Mouse (Mus musculus): ENCODE data around the gene Haao. TPM values are rescaled to one million over a fixed set of nuclear protein-coding genes. Genes with fewer than 3 reads are reported as not detected.

The Haao gene
- polyA plus RNA-seq, 1 experiment from 2014 or later, result not detected

- H3K27me3 ChIP-seq (ENCODE audit: control insufficient read depth, insufficient read depth, low read length), result no peaks in the 10 kb centered on the region
- no peak overlapping the region for H3K27ac ChIP-seq (ENCODE audit: low read depth, low read length)
- H3K4me1 ChIP-seq (ENCODE audit: control insufficient read depth, insufficient read depth, low read length), result no peaks in the 10 kb centered on the region
- DNase-seq (ENCODE audit: low spot score, missing footprints) (no peak), ATAC-seq (ENCODE audit: low FRiP score) (no peak)
- H3K36me3 ChIP-seq (ENCODE audit: control insufficient read depth, insufficient read depth, low read length), result no peaks in the 10 kb centered on the region
- no peak overlapping the region for H3K4me2 ChIP-seq
- 91% methylated on average over 5 of the region's 5 CpGs for WGBS
- H3K4me3 ChIP-seq (ENCODE audit: low read depth, low read length), result no peak overlapping the region
- no peak overlapping the region for H3K9ac ChIP-seq (ENCODE audit: low read length)
- no peaks in the 10 kb centered on the region for H3K9me3 ChIP-seq (ENCODE audit: control insufficient read depth, low read length)
Measured at GRCm38 (mm10) chr17:83887241-83887640, 39.5 kb upstream of the Haao start.

GRCm38 (mm10) chr17:83886395-83886794, 38.6 kb upstream of the Haao start:
- H3K36me3 ChIP-seq (ENCODE audit: control insufficient read depth, insufficient read depth, low read length), result no peaks in the 10 kb centered on the region
- no peaks in the 10 kb centered on the region for H3K9me3 ChIP-seq (ENCODE audit: control insufficient read depth, low read length)
- no peak overlapping the region for H3K4me2 ChIP-seq
- H3K27me3 ChIP-seq (ENCODE audit: control insufficient read depth, insufficient read depth, low read length), result no peaks in the 10 kb centered on the region
- 85% methylated on average over 3 of the region's 3 CpGs for WGBS
- ATAC-seq (ENCODE audit: low FRiP score), result no peak
- H3K4me3 ChIP-seq (ENCODE audit: low read depth, low read length), result no peak overlapping the region
- DNase-seq (ENCODE audit: low spot score, missing footprints), result no peak
- no peak overlapping the region for H3K27ac ChIP-seq (ENCODE audit: low read depth, low read length)
- H3K9ac ChIP-seq (ENCODE audit: low read length), result no peak overlapping the region
- H3K4me1 ChIP-seq (ENCODE audit: control insufficient read depth, insufficient read depth, low read length), result no peaks in the 10 kb centered on the region

GRCm38 (mm10) chr17:83885750-83886149, 38.0 kb upstream of the Haao start:
- Histone ChIP-seq H3K4me2 (no peak overlapping the region), H3K27me3 (ENCODE audit: control insufficient read depth, insufficient read depth, low read length) (no peaks in the 10 kb centered on the region), H3K9me3 (ENCODE audit: control insufficient read depth, low read length) (no peaks in the 10 kb centered on the region), H3K4me3 (ENCODE audit: low read depth, low read length) (no peak overlapping the region), H3K4me1 (ENCODE audit: control insufficient read depth, insufficient read depth, low read length) (no peaks in the 10 kb centered on the region), H3K27ac (ENCODE audit: low read depth, low read length) (no peak overlapping the region), H3K9ac (ENCODE audit: low read length) (no peak overlapping the region), H3K36me3 (ENCODE audit: control insufficient read depth, insufficient read depth, low read length) (no peaks in the 10 kb centered on the region)
- no peak for ATAC-seq (ENCODE audit: low FRiP score)
- DNase-seq (ENCODE audit: low spot score, missing footprints), result no peak
- WGBS, result 88% methylated on average over 5 of the region's 5 CpGs

DNA sequence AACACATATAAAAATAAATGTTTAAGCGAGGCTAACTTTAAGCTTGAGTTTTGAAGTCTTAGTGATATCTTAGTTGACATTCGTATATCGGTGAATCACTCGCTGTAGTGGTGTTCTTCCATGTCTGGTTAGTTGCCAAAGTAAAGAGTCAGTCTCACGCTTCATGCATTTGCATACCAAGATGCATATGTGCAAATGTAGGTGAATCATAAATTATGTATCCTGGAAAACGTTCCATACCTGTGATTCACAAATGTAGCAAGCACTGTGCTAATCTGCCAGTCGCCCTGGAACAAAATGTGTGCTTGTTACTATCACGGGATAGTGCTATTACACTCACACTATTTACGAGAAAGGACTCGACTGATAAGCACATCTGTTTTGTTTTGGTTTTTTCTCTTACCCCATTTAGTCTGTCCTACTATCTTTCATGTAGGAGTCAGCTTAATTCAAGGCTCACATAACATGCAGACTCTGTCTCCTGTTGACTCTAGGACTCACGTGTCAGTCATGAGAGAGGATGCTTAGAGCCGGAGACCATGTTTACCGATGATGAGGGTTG, 37.3 kb upstream of the Haao start:
- no peak overlapping the region for H3K27ac ChIP-seq (ENCODE audit: low read depth, low read length)
- no peaks in the 10 kb centered on the region for H3K27me3 ChIP-seq (ENCODE audit: control insufficient read depth, insufficient read depth, low read length)
- no peak for DNase-seq (ENCODE audit: low spot score, missing footprints)
- H3K4me1 ChIP-seq (ENCODE audit: control insufficient read depth, insufficient read depth, low read length), result no peaks in the 10 kb centered on the region
- no peaks in the 10 kb centered on the region for H3K36me3 ChIP-seq (ENCODE audit: control insufficient read depth, insufficient read depth, low read length)
- WGBS, result 89% methylated on average over 13 of the region's 13 CpGs
- no peak overlapping the region for H3K4me2 ChIP-seq
- H3K4me3 ChIP-seq (ENCODE audit: low read depth, low read length), result no peak overlapping the region
- no peaks in the 10 kb centered on the region for H3K9me3 ChIP-seq (ENCODE audit: control insufficient read depth, low read length)
- no peak for ATAC-seq (ENCODE audit: low FRiP score)
- H3K9ac ChIP-seq (ENCODE audit: low read length), result no peak overlapping the region

GRCm38 (mm10) chr17:83882788-83883187, 35.0 kb upstream of the Haao start:
- no peak overlapping the region for H3K27ac ChIP-seq (ENCODE audit: low read depth, low read length)
- no peaks in the 10 kb centered on the region for H3K9me3 ChIP-seq (ENCODE audit: control insufficient read depth, low read length)
- ATAC-seq (ENCODE audit: low FRiP score) (no peak), DNase-seq (ENCODE audit: low spot score, missing footprints) (no peak)
- no peak overlapping the region for H3K4me2 ChIP-seq
- no peaks in the 10 kb centered on the region for H3K36me3 ChIP-seq (ENCODE audit: control insufficient read depth, insufficient read depth, low read length)
- no peak overlapping the region for H3K9ac ChIP-seq (ENCODE audit: low read length)
- H3K27me3 ChIP-seq (ENCODE audit: control insufficient read depth, insufficient read depth, low read length), result no peaks in the 10 kb centered on the region
- no peaks in the 10 kb centered on the region for H3K4me1 ChIP-seq (ENCODE audit: control insufficient read depth, insufficient read depth, low read length)
- 86% methylated on average over 2 of the region's 2 CpGs for WGBS
- H3K4me3 ChIP-seq (ENCODE audit: low read depth, low read length), result no peak overlapping the region

- H3K4me2 ChIP-seq, result no peak overlapping the region
- ATAC-seq (ENCODE audit: low FRiP score) (no peak), DNase-seq (ENCODE audit: low spot score, missing footprints) (no peak)
- no peaks in the 10 kb centered on the region for H3K27me3 ChIP-seq (ENCODE audit: control insufficient read depth, insufficient read depth, low read length)
- no peaks in the 10 kb centered on the region for H3K9me3 ChIP-seq (ENCODE audit: control insufficient read depth, low read length)
- 84% methylated on average over 3 of the region's 3 CpGs for WGBS
- H3K4me3 ChIP-seq (ENCODE audit: low read depth, low read length), result no peak overlapping the region
- H3K9ac ChIP-seq (ENCODE audit: low read length), result no peak overlapping the region
- H3K4me1 ChIP-seq (ENCODE audit: control insufficient read depth, insufficient read depth, low read length), result no peaks in the 10 kb centered on the region
- H3K27ac ChIP-seq (ENCODE audit: low read depth, low read length), result no peak overlapping the region
- no peaks in the 10 kb centered on the region for H3K36me3 ChIP-seq (ENCODE audit: control insufficient read depth, insufficient read depth, low read length)
Measured at GRCm38 (mm10) chr17:83881071-83881470, 33.3 kb upstream of the Haao start.

DNA sequence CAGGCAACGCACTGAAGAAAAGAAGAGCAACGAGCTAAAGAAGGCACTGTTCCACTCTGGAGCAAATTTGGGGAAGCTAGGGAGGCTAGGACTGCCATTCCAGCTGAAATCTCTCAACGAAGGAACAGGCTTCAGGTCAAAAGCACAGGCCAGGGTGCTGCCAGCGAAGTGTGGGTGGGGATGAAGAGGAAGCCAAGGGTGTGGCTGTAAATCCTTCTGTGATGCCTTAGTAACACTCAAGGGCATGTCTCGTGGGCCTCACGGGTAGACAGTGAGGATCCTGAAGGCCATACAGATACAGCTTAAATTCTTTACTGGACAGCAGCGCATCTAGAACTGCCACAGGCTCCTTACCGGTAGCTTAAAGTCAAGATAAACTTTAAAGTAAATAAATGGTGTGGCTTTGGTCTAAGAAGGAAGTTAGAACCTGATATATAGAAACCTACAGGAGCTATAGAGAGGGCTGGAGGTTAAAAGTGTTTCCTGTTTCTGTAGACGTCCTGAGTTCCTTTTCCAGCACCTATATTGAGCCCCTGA, 32.5 kb upstream of the Haao start:
- ATAC-seq (ENCODE audit: low FRiP score) (no peak), DNase-seq (ENCODE audit: low spot score, missing footprints) (no peak)
- H3K4me1 ChIP-seq (ENCODE audit: control insufficient read depth, insufficient read depth, low read length), result no peaks in the 10 kb centered on the region
- H3K9ac ChIP-seq (ENCODE audit: low read length), result no peak overlapping the region
- no peaks in the 10 kb centered on the region for H3K36me3 ChIP-seq (ENCODE audit: control insufficient read depth, insufficient read depth, low read length)
- 86% methylated on average over 9 of the region's 9 CpGs for WGBS
- no peak overlapping the region for H3K4me3 ChIP-seq (ENCODE audit: low read depth, low read length)
- H3K27me3 ChIP-seq (ENCODE audit: control insufficient read depth, insufficient read depth, low read length), result no peaks in the 10 kb centered on the region
- no peaks in the 10 kb centered on the region for H3K9me3 ChIP-seq (ENCODE audit: control insufficient read depth, low read length)
- H3K4me2 ChIP-seq, result no peak overlapping the region
- H3K27ac ChIP-seq (ENCODE audit: low read depth, low read length), result no peak overlapping the region

GRCm38 (mm10) chr17:83879631-83880030, 31.9 kb upstream of the Haao start:
- no peak overlapping the region for H3K4me3 ChIP-seq (ENCODE audit: low read depth, low read length)
- H3K4me1 ChIP-seq (ENCODE audit: control insufficient read depth, insufficient read depth, low read length), result no peaks in the 10 kb centered on the region
- WGBS, result 90% methylated on average over 6 of the region's 6 CpGs
- no peaks in the 10 kb centered on the region for H3K9me3 ChIP-seq (ENCODE audit: control insufficient read depth, low read length)
- H3K9ac ChIP-seq (ENCODE audit: low read length), result no peak overlapping the region
- H3K4me2 ChIP-seq, result no peak overlapping the region
- no peak for ATAC-seq (ENCODE audit: low FRiP score)
- DNase-seq (ENCODE audit: low spot score, missing footprints), result no peak
- no peak overlapping the region for H3K27ac ChIP-seq (ENCODE audit: low read depth, low read length)
- H3K27me3 ChIP-seq (ENCODE audit: control insufficient read depth, insufficient read depth, low read length), result no peaks in the 10 kb centered on the region
- no peaks in the 10 kb centered on the region for H3K36me3 ChIP-seq (ENCODE audit: control insufficient read depth, insufficient read depth, low read length)

DNA sequence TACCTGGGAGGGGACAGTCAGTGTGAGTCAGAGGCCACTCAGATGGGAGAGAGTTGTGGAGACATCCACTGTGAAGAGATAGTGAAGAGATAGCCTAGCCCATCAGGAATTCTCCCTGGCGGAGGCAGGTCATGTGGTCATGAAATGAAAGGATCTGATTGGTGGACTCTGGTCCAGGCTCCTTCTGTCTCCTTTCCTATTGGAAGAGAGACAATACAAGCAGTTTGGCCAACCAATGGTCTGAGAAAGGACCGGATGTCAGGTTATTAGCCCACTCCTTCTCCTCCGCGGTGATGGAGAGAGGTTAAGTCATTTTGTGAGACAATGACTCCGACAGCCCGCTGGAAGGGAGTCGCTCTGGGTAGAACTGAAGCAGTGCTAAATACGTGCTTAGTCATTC, 26.8 kb upstream of the Haao start:
- 80% methylated on average over 8 of the region's 8 CpGs for WGBS
- no peak for DNase-seq (ENCODE audit: low spot score, missing footprints)

More for the DNA sequence above, 26.8 kb upstream of the Haao start:
- Histone ChIP-seq H3K27me3 (ENCODE audit: control insufficient read depth, insufficient read depth, low read length) (no peaks in the 10 kb centered on the region), H3K9ac (ENCODE audit: low read length) (no peak overlapping the region), H3K4me2 (no peak overlapping the region), H3K27ac (ENCODE audit: low read depth, low read length) (no peak overlapping the region), H3K36me3 (ENCODE audit: control insufficient read depth, insufficient read depth, low read length) (no peaks in the 10 kb centered on the region), H3K9me3 (ENCODE audit: control insufficient read depth, low read length) (no peaks in the 10 kb centered on the region), H3K4me1 (ENCODE audit: control insufficient read depth, insufficient read depth, low read length) (no peaks in the 10 kb centered on the region), H3K4me3 (ENCODE audit: low read depth, low read length) (no peak overlapping the region)
- no peak for ATAC-seq (ENCODE audit: low FRiP score)
